Mouse (Mus musculus): ENCODE results near the gene Hoxa10. TPM values are rescaled to one million over a fixed set of nuclear protein-coding genes. Genes with fewer than 3 reads are reported as not detected.

The Hoxa10 gene
- polyA plus RNA-seq, 1 experiment, result not detected

DNA sequence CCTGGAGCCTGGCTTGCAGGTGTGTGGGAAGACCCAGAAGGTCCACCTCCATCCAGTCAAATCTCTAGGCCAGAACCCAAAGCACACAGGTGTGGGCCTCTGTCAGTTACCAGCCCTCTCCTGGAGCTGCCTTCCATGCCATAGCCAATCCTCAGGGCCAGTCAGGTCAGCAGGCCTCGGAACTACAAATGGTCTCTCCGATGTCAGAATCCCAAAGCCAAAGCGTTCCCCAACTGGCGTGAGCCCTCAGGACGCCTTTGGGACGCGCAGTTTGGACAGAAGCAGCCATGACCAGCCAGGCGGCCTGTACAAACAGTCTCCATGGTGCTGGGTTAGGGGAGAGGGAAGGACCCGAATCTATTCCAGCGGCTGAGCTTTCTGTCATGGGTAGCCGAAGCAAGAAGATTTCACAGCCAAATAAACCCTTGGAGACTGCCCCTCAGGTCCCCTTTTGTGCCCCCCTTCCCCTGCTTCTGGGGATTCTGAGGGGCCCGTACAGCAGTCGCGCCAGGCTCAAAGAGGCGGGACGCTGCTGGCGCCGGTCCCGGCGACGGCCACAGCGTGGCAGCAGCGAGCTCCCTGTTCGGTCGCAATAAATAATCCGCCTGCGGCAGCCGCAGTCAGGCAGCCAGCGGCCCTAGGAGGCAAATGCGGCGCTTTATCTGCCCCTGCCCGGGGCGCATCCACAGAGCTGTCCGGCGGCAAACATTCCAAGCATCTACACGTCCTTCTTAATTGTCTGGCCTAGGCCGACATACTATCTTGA is 29.3 kb downstream of the Hoxa10 start:
- Histone ChIP-seq H3K9me3 (replicated peaks; ENCODE audit: control insufficient read depth, insufficient read depth, low read length, poor library complexity, severe bottlenecking) (no peaks in the 10 kb centered on the region), H3K4me3 (ENCODE audit: low read depth, low read length) (no peak overlapping the region), H3K27me3 (ENCODE audit: control insufficient read depth, insufficient read depth, low read length, poor library complexity, severe bottlenecking) (peaks cover 41% of the 10 kb centered on the region), H3K36me3 (ENCODE audit: control insufficient read depth, insufficient read depth, low read length, poor library complexity, severe bottlenecking) (no peaks in the 10 kb centered on the region), H3K4me1 (ENCODE audit: control insufficient read depth, insufficient read depth, low read length) (no peaks in the 10 kb centered on the region), H3K27ac (ENCODE audit: insufficient read depth, low read length) (no peak overlapping the region), H3K9ac (ENCODE audit: low read depth, poor library complexity, severe bottlenecking) (no peak overlapping the region)
- TF ChIP-seq CTCF (IDR thresholded peaks at IDR 0.05; ENCODE audit: low read depth, low read length) (peak; percentile 61), POLR2A (IDR thresholded peaks at IDR 0.05; ENCODE audit: insufficient read depth, low read length) (no peak)

DNA sequence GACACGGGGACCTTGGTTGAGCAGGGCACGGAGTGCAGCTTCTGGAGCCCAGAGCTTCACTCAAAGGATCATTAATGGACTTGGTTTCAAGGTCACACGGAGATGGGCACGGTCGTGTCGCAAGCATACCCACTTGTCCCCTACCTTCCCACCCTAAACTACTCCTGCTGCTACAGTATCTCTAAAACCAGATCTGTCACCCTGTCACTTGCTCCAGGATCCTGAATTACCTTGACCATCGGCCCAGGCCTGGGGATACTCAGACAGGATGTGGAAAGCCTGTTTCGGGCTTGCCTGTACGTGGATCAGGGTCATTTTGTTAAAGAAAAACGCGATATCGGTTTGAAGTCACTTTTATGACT is 31.0 kb downstream of the Hoxa10 start:
- H3K4me1 ChIP-seq (ENCODE audit: control insufficient read depth, insufficient read depth, low read length), result no peaks in the 10 kb centered on the region
- H3K36me3 ChIP-seq (ENCODE audit: control insufficient read depth, insufficient read depth, low read length, poor library complexity, severe bottlenecking), result no peaks in the 10 kb centered on the region
- no peaks in the 10 kb centered on the region for H3K9me3 ChIP-seq (replicated peaks; ENCODE audit: control insufficient read depth, insufficient read depth, low read length, poor library complexity, severe bottlenecking)
- no peak overlapping the region for H3K4me3 ChIP-seq (ENCODE audit: low read depth, low read length)
- TF ChIP-seq EP300 (IDR thresholded peaks at IDR 0.05; ENCODE audit: insufficient read depth, low read depth, low read length) (no peak), POLR2A (IDR thresholded peaks at IDR 0.05; ENCODE audit: insufficient read depth, low read length) (no peak), CTCF (IDR thresholded peaks at IDR 0.05; ENCODE audit: low read depth, low read length) (no peak)
- H3K9ac ChIP-seq (ENCODE audit: low read depth, poor library complexity, severe bottlenecking), result no peak overlapping the region
- peaks cover 37% of the 10 kb centered on the region for H3K27me3 ChIP-seq (ENCODE audit: control insufficient read depth, insufficient read depth, low read length, poor library complexity, severe bottlenecking)
- no peak overlapping the region for H3K27ac ChIP-seq (ENCODE audit: insufficient read depth, low read length)

DNA sequence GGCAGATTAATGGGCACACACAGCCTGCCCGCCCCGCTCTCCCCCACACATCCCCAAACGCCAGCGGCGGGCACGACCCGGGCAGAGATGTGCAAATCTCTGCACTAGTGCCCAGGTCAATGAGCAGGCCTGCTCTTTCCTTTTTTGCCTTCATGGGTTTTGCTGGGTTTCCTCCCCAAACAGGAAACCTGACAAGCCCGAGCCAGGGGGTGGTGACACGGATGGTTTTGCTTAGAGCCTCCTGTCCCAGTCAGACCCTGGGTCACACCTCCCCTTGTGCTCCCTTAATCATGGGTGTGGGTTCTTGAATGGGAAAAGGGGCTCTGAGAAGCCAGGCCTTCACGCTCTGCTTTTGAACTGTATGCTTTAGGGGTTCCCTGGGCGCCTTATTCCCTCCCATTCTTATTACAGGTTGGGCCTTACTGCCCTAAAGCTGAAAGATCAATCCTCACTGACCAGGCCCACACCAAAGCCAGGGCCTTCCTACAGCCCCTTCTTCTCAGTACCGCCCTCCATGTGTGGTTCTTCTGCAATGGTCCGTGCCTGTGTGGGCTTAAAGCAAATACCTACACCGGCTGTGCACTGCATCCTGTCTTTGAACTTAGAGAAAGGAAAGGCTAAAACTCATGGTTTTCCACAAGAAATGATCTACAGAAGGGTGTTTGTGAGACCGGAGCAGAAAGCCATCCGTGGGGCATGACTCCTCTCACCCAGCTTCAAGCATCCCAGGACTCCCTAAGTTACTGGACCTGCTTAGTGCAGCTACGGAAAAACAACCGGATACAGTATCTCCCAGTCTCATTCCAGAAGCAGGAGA is 31.6 kb downstream of the Hoxa10 start:
- Histone ChIP-seq H3K27me3 (ENCODE audit: control insufficient read depth, insufficient read depth, low read length, poor library complexity, severe bottlenecking) (peaks cover 37% of the 10 kb centered on the region), H3K9me3 (replicated peaks; ENCODE audit: control insufficient read depth, insufficient read depth, low read length, poor library complexity, severe bottlenecking) (no peaks in the 10 kb centered on the region), H3K9ac (ENCODE audit: low read depth, poor library complexity, severe bottlenecking) (peak overlapping the region; percentile 9), H3K4me3 (ENCODE audit: low read depth, low read length) (peak overlapping the region; percentile 29), H3K36me3 (ENCODE audit: control insufficient read depth, insufficient read depth, low read length, poor library complexity, severe bottlenecking) (no peaks in the 10 kb centered on the region), H3K4me1 (ENCODE audit: control insufficient read depth, insufficient read depth, low read length) (no peaks in the 10 kb centered on the region), H3K27ac (ENCODE audit: insufficient read depth, low read length) (no peak overlapping the region)
- TF ChIP-seq EP300 (IDR thresholded peaks at IDR 0.05; ENCODE audit: insufficient read depth, low read depth, low read length) (no peak), POLR2A (IDR thresholded peaks at IDR 0.05; ENCODE audit: insufficient read depth, low read length) (no peak), CTCF (IDR thresholded peaks at IDR 0.05; ENCODE audit: low read depth, low read length) (no peak)

DNA sequence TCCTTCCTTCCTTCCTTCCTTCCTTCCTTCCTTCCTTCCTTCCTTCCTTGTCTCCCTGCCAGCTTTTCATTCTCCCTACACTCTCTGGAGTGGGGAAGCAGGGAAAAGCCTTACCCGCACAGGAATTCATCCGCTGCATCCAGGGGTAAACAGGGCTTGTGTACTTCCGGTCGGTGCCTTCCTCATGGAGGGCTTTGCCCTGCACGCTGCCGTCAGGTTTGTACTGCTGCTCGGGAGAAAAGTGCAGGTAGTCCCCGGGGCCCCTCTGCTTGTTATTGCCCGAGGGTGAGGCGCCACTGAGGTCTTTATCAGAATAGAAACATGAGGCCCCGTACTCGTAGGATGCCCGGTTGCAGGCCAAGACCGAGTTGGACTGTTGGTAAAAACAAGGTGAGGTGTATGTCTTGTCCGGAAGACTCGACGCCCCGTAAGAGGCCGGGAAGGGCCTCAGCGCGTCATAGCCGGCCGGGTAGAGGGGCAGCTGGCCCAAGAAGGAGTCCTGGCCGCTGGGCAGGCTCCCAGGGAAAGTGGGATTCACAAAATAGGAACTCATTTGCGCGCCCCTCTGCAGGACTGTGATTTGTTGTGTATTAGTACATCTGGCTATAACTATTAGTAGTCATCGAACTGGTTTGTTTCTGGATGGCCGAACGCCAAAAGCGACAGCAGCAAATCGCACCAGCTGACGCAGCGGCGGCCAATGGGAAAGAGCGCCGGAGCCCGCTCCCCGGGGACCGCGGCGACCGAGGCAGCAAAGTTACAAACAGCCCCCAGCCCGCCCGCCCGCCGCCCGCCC is 32.4 kb downstream of the Hoxa10 start, which contains the start of gene Hoxa6:
Gene Hoxa6 (minus strand): TSS at position 651 of the 796 bp plus-strand sequence.
- H3K4me3 ChIP-seq (ENCODE audit: low read depth, low read length), result peak within 1 kb of the TSS; percentile 31
- H3K9ac ChIP-seq (ENCODE audit: low read depth, poor library complexity, severe bottlenecking), result peak within 1 kb of the TSS; percentile 9
- H3K27ac ChIP-seq (ENCODE audit: insufficient read depth, low read length), result no peak within 1 kb of the TSS
- no peaks in the 10 kb centered on the region for H3K9me3 ChIP-seq (replicated peaks; ENCODE audit: control insufficient read depth, insufficient read depth, low read length, poor library complexity, severe bottlenecking)
- H3K27me3 ChIP-seq (ENCODE audit: control insufficient read depth, insufficient read depth, low read length, poor library complexity, severe bottlenecking), result peaks cover 34% of the 10 kb centered on the region
- TF ChIP-seq POLR2A (IDR thresholded peaks at IDR 0.05; ENCODE audit: insufficient read depth, low read length), result no peak
- TF ChIP-seq EP300 (IDR thresholded peaks at IDR 0.05; ENCODE audit: insufficient read depth, low read depth, low read length), result no peak
- H3K4me1 ChIP-seq (ENCODE audit: control insufficient read depth, insufficient read depth, low read length), result no peaks in the 10 kb centered on the region
- no peaks in the 10 kb centered on the region for H3K36me3 ChIP-seq (ENCODE audit: control insufficient read depth, insufficient read depth, low read length, poor library complexity, severe bottlenecking)

DNA sequence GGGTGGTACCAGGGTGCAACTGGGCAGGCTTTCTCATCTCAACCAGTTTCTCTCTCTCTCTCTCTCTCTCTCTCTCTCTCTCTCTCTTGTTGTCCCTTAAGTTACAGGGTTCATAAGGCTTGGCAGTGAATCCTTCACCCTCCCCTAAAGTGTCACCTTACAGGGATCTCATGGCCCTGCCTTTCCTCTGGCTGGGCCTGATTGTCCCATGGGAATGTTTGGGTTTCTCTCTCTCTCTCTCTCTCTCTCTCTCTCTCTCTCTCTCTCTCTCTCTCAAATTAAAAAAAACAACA is 33.0 kb downstream of the Hoxa10 start:
- no peak for TF ChIP-seq EP300 (IDR thresholded peaks at IDR 0.05; ENCODE audit: insufficient read depth, low read depth, low read length)
- TF ChIP-seq CTCF (IDR thresholded peaks at IDR 0.05; ENCODE audit: low read depth, low read length), result no peak
- no peak for TF ChIP-seq POLR2A (IDR thresholded peaks at IDR 0.05; ENCODE audit: insufficient read depth, low read length)
- no peaks in the 10 kb centered on the region for H3K4me1 ChIP-seq (ENCODE audit: control insufficient read depth, insufficient read depth, low read length)
- H3K27me3 ChIP-seq (ENCODE audit: control insufficient read depth, insufficient read depth, low read length, poor library complexity, severe bottlenecking), result peaks cover 32% of the 10 kb centered on the region
- H3K27ac ChIP-seq (ENCODE audit: insufficient read depth, low read length), result no peak overlapping the region
- no peaks in the 10 kb centered on the region for H3K9me3 ChIP-seq (replicated peaks; ENCODE audit: control insufficient read depth, insufficient read depth, low read length, poor library complexity, severe bottlenecking)
- H3K9ac ChIP-seq (ENCODE audit: low read depth, poor library complexity, severe bottlenecking), result no peak overlapping the region
- no peaks in the 10 kb centered on the region for H3K36me3 ChIP-seq (ENCODE audit: control insufficient read depth, insufficient read depth, low read length, poor library complexity, severe bottlenecking)
- H3K4me3 ChIP-seq (ENCODE audit: low read depth, low read length), result no peak overlapping the region

All from ES-Bruce4 (cell line).